Mouse (Mus musculus): ENCODE measurements at regions not wholly inside any gene's neighbourhood (a gene's known extent, or its start where the extent isn't known, plus 50 kb on each side); places are given as distances from the start of the nearest gene placed in this dataset.
"Not testable (repeated sequence)": the region's sequence is repeated elsewhere in the genome, so short reads cannot be mapped to it uniquely, and the experiment has no call there.

GRCm38 (mm10) chr13:113485511-113485910, 132.9 kb downstream of the Snx18 start:
- DNase-seq (ENCODE audit: low read depth, low spot score) = no peak

DNA sequence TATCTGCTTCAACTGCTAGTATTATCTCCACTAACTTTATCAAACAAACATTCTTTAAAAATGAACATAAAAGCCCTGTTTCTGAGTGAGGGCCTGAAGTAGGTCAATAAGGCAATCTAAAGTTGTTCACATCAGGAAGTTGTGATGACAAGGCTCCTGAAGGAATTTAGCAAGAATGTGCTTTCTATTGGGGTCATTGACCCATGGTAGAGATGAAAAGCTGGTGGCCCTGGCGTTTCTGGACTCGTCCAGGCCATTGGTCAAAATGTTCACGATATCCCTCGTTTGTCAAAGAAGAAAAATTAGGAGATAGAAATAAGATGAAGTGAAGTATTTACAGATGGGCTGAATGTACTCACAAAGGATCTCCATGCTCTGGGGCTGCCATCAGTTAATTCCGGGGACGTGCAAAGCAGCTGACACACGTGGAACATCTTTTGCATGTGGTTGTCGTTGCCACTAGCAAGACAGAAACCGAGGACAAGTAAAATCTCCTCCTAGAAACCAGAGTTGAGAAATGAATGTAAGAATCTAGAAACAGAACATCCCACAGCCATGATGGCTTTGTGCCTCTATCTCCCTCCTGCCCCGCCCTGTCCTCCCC, 134.1 kb downstream of the Snx18 start:
- DNase-seq (ENCODE audit: low read depth, low spot score) = no peak

DNA sequence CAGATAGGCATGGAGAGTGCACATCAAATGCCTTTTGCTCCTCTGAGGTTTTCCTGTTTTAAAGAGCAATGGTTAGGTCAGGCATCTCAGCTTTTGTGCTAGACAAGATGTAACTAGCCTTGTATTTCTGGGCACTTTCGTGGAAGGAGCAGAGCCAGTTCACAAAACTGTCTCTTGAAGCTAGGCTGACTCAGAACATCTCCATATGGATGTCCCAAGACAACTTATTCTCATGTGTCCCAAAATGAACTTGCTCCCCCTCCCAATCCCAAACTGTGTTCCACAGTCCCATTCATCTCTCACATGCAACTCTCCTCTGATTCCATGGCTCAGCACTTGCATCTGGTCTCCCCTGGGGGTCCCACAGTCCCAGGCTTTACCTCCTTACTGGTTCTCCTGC, 135.5 kb downstream of the Snx18 start:
- peak; percentile 60 for DNase-seq (ENCODE audit: low read depth, low spot score)

GRCm38 (mm10) chr13:113477901-113478510, 140.4 kb downstream of the Snx18 start:
- DNase-seq (ENCODE audit: low read depth, low spot score) = no peak

DNA sequence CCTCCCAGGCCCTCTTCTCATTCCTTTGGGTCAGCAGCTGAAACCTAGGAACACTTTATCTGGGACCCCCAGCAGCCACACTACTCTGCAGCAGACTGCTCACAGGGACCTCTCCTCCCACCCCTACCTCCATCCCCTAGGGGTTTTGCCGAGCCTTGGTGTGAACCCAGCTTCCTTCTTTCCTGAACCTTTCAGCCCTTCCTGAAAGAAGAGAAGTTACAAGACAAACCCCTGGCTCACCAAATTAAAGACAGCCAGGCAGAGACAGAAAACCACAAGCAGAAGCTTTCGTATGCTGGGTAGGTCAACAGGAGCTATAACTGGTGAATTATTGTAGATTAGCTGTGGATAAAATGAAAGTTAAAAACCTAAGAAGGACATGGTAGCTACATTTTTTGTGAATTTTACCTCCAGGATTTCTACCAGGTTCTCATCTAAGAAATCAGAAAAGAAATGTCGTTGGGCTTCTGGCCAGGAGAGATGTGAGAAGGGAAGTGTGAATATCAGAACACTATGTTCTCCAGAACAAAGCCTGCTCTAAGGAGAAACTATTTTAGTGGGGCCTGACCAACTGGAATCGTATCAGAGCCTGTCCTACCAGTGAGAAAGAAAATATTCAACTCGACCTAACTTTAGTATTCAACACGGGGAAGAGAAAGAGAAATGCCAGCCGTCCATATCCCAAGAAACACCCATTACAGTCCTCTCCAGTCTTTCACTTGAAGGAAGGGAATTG, 147.4 kb downstream of the Snx18 start:
- DNase-seq (ENCODE audit: low read depth, low spot score) = no peak

GRCm38 (mm10) chr13:113464190-113465064, 153.9 kb downstream of the Snx18 start:
- no peak for DNase-seq (ENCODE audit: low read depth, low spot score)

DNA sequence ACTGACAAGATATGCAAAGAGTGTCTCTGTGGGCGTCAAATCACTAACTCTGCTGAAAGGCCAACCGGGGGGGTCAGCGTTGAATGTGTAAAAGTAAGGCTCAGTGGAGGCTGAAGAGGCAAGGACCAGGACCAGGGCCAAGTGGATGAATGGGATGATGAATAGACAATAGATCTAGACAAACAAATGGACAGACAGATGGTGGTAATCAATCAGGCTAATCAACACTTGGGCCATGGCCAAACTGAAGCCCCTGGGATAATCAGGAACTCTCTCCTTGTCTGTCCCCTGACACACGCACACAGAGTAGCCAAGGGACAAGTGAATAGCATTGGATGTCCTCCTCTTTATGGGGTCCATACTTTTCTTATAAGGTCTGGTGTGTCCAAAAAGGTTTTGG, 154.9 kb downstream of the Snx18 start:
- no peak for DNase-seq (ENCODE audit: low read depth, low spot score)

- DNase-seq (ENCODE audit: low read depth, low spot score) = no peak
Observed at GRCm38 (mm10) chr13:113454490-113455295, 161.7 kb downstream of the BC067074 start.

GRCm38 (mm10) chr13:113448378-113448777, 155.4 kb downstream of the BC067074 start:
- DNase-seq (ENCODE audit: low read depth, low spot score) = no peak

- no peak for DNase-seq (ENCODE audit: low read depth, low spot score)
Observed at GRCm38 (mm10) chr13:113446226-113446625, 153.3 kb downstream of the BC067074 start.

DNA sequence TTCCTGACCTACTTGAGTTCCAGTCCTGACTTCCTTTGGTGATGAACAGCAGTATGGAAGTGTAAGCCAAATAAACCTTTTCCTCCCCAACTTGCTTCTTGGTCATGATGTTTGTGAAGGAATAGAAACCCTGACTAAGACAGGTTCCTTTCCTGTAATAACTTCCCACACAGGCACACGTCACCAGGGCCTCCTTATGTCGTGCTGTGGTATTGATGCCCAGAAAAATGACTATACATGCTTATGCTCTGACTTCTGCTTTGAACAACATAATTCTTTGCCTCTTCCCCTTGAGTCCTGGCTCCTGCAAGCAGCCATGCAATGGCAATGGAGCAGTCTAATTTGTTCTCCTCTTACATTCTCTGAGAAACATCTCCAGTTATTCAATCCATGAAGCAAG, 151.5 kb downstream of the BC067074 start:
- not testable (repeated sequence) for DNase-seq (ENCODE audit: low read depth, low spot score)

- no peak for DNase-seq (ENCODE audit: low read depth, low spot score)
Observed at GRCm38 (mm10) chr13:113443078-113443477, 150.1 kb downstream of the BC067074 start.

- DNase-seq (ENCODE audit: low read depth, low spot score) = no peak
Observed at GRCm38 (mm10) chr13:113442169-113442568, 149.2 kb downstream of the BC067074 start.

DNA sequence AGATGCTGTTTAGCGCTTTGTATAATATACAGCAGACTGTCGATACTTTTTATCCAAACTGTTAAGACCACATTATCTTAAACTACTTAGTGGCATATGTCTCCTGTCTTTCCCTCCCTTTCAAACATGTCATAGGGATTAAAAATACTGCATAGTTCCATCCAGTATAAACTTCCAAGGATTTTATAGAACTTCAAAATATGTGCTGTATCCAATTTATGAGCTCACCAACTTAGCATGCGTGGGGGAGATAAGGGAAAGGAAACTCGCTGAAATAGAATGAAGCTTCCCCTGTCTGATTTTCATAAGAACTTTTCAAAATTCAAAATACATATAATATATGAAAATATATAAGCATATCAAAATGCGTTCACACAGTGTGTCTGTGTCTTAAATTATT, 147.2 kb downstream of the BC067074 start:
- no peak for DNase-seq (ENCODE audit: low read depth, low spot score)

GRCm38 (mm10) chr13:113439516-113439915, 146.6 kb downstream of the BC067074 start:
- DNase-seq (ENCODE audit: low read depth, low spot score) = no peak

DNA sequence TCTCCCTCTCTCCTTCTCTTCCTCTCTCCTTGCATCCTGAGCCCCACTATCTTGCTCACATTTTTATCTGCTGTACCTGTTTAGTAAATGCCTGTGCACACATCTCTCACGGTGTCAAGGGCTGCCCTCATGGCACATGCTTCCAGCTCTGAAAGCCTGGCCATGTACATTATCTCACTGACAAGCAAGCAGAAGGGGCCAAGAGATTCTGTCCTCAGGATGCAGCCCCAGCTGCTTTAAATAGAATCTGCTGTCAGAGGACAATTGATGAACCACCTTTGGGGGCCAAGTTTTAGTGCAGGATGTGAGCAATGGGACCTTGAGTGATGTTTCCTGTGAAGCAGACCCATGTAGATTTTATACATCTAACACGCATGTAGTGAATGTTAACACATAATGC, 145.9 kb downstream of the BC067074 start:
- no peak for DNase-seq (ENCODE audit: low read depth, low spot score)

- no peak for DNase-seq (ENCODE audit: low read depth, low spot score)
Observed at GRCm38 (mm10) chr13:113436288-113436687, 143.3 kb downstream of the BC067074 start.

DNA sequence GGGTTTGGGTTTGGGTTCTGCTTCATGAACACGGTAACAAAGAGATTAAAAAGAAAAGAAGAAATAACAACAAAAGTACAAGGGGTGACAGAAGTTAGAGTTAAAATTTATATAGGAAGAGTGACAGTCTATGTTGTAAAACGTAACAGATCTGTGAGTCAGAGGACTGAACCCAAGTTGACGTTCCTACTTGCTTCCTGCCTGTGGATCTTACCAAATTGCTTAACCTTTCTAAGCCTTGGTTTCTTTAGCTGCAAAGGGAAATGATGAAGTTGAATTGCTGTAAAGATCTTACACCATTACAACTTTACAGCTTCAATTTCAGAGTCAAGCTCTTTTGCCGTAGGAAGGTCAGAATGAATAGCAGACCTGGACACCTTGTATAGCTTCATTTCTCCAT, 142.2 kb downstream of the BC067074 start:
- no peak for DNase-seq (ENCODE audit: low read depth, low spot score)

DNA sequence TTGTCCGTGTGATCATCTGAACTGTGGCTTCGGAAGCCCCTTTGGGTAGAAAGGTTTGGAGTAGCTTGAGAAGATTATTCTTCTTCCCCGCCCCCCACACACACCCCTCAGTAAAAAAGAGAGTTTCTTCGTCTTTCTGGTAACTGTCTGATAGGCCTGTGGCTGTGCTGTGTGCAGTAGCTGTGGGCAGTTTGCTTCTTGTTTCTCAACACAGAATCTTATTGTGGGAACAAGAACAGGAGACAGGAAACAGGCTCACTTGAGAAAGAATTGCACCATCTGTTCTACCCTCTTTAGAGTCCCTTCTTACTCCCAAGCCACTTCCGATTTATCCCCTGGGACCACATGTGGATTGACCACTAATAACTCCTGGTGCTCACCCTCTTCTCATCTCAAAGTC, 140.5 kb downstream of the BC067074 start:
- DNase-seq (ENCODE audit: low read depth, low spot score) = no peak

GRCm38 (mm10) chr13:113429615-113430014, 136.7 kb downstream of the BC067074 start:
- DNase-seq (ENCODE audit: low read depth, low spot score) = no peak

Data from telencephalon, adult 2 months (tissue).